Mouse (Mus musculus) limb, embryonic 10.5 days (tissue): ENCODE results near the gene Tsen34. TPM values are rescaled to one million over a fixed set of nuclear protein-coding genes. Genes with fewer than 3 reads are reported as not detected.
A peak's percentile ranks its signal among the peaks of the same experiment; 100 is the strongest.

Source experiments
- DNase-seq: peaks from one replicate; pipeline ENCODE4 v3.0.0-alpha.2; 2017; ENCODE audit warnings: low spot score
- H3K27ac ChIP-seq: fragments of 300-500 bp; sonication (generic); 2 replicates; pipeline ENCODE4 v1.5.1; 2016; ENCODE audit warnings: mild to moderate bottlenecking
- H3K27me3 ChIP-seq: fragments of 300-500 bp; sonication (generic); 2 replicates; pipeline ENCODE4 v1.6.1; 2016; ENCODE audit warnings: low read depth, mild to moderate bottlenecking; ENCODE audit not compliant: poor library complexity, severe bottlenecking
- H3K36me3 ChIP-seq: fragments of 300-500 bp; sonication (generic); 2 replicates; pipeline ENCODE4 v1.6.1; 2016; ENCODE audit warnings: mild to moderate bottlenecking, moderate library complexity
- H3K4me1 ChIP-seq: fragments of 300-500 bp; sonication (generic); 2 replicates; pipeline ENCODE4 v1.6.1; 2016
- H3K4me3 ChIP-seq: fragments of 300-500 bp; sonication (generic); 2 replicates; pipeline ENCODE4 v1.5.1; 2016; ENCODE audit warnings: mild to moderate bottlenecking, moderate library complexity
- H3K9me3 ChIP-seq: fragments of 300-500 bp; sonication (generic); replicated peaks from 2 replicates; pipeline ENCODE4 v1.6.1; 2016; ENCODE audit warnings: mild to moderate bottlenecking
- WGBS: fragments of 180-500 bp; shearing (Covaris S2); methylation state at CpG from one replicate; pipeline ENCODE4 v1.1.7; 2016; 5-methylcytosine and 5-hydroxymethylcytosine counted together
- polyA plus RNA-seq: library from polyadenylated mRNA; unstranded; fragments of >200 nt; fragmentation: Nextera tagmentation; extraction: Ambion mirVana; gene quantifications from 2 replicates; pipeline ENCODE4 v1.2.1, GENCODE M21; 2016

The Tsen34 gene
- polyA plus RNA-seq, 1 experiment from 2014 or later = 357 TPM

GRCm38 (mm10) chr7:3666921-3667391, 25.7 kb upstream of the Tsen34 start:
- Histone ChIP-seq H3K4me3 (0 out of 2 replicates have a peak overlapping the region, but pooled peaks have one; percentile 28), H3K27ac (no peak overlapping the region), H3K9me3 (no peaks in the 10 kb centered on the region), H3K36me3 (peaks cover 17% of the 10 kb centered on the region), H3K4me1 (peaks cover 24% of the 10 kb centered on the region), H3K27me3 (no peaks in the 10 kb centered on the region)
- no peak for DNase-seq
- WGBS = 16% methylated on average over 14 of the region's 14 CpGs

- no peak overlapping the region for H3K27ac ChIP-seq
- WGBS = 74% methylated on average over 10 of the region's 10 CpGs
- H3K9me3 ChIP-seq = no peaks in the 10 kb centered on the region
- H3K4me3 ChIP-seq = no peak overlapping the region
- H3K36me3 ChIP-seq = peaks cover 7% of the 10 kb centered on the region; the same call in 1 of the 2 replicates
- no peaks in the 10 kb centered on the region for H3K4me1 ChIP-seq
- peak; percentile 84 for DNase-seq
- H3K27me3 ChIP-seq = no peaks in the 10 kb centered on the region
Measured at GRCm38 (mm10) chr7:3674507-3675227, 18.0 kb upstream of the Tsen34 start.

GRCm38 (mm10) chr7:3675228-3675548, 17.5 kb upstream of the Tsen34 start:
- 68% methylated on average over 3 of the region's 3 CpGs for WGBS
- Histone ChIP-seq H3K27ac (no peak overlapping the region), H3K9me3 (no peaks in the 10 kb centered on the region), H3K4me3 (no peak overlapping the region), H3K4me1 (no peaks in the 10 kb centered on the region), H3K27me3 (no peaks in the 10 kb centered on the region), H3K36me3 (peaks cover 8% of the 10 kb centered on the region; the same call in 1 of the 2 replicates)
- no peak for DNase-seq

- H3K27ac ChIP-seq = no peak overlapping the region
- no peaks in the 10 kb centered on the region for H3K9me3 ChIP-seq
- no peaks in the 10 kb centered on the region for H3K4me1 ChIP-seq
- WGBS = 91% methylated on average over 12 of the region's 12 CpGs
- H3K4me3 ChIP-seq = no peak overlapping the region
- no peak for DNase-seq
- no peaks in the 10 kb centered on the region for H3K27me3 ChIP-seq
- peaks cover 15% of the 10 kb centered on the region for H3K36me3 ChIP-seq
Measured at GRCm38 (mm10) chr7:3676371-3676770, 16.3 kb upstream of the Tsen34 start.

GRCm38 (mm10) chr7:3677342-3677741, 15.3 kb upstream of the Tsen34 start, which contains the start of gene Tmc4:
Gene Tmc4, minus strand, starts transcription at chr7:3677553.
- 46% methylated on average over 9 of the region's 9 CpGs for WGBS
- no peak within 1 kb of the TSS for H3K4me3 ChIP-seq
- DNase-seq = no peak
- H3K36me3 ChIP-seq = peaks cover 19% of the 10 kb centered on the region
- H3K27me3 ChIP-seq = no peaks in the 10 kb centered on the region
- H3K9me3 ChIP-seq = no peaks in the 10 kb centered on the region
- no peak within 1 kb of the TSS for H3K27ac ChIP-seq
- H3K4me1 ChIP-seq = no peaks in the 10 kb centered on the region

- H3K4me3 ChIP-seq = no peak overlapping the region
- peaks cover 69% of the 10 kb centered on the region for H3K36me3 ChIP-seq
Measured at GRCm38 (mm10) chr7:3683908-3684550, 8.6 kb upstream of the Tsen34 start.

GRCm38 (mm10) chr7:3684698-3685097, 8.0 kb upstream of the Tsen34 start:
- Histone ChIP-seq H3K4me3 (no peak overlapping the region), H3K4me1 (no peaks in the 10 kb centered on the region), H3K27me3 (no peaks in the 10 kb centered on the region), H3K27ac (no peak overlapping the region), H3K9me3 (no peaks in the 10 kb centered on the region), H3K36me3 (peaks cover 67% of the 10 kb centered on the region)
- DNase-seq = no peak
- 94% methylated on average over 8 of the region's 8 CpGs for WGBS

More at GRCm38 (mm10) chr7:3683908-3684550, 8.6 kb upstream of the Tsen34 start:
- no peaks in the 10 kb centered on the region for H3K4me1 ChIP-seq
- H3K9me3 ChIP-seq = no peaks in the 10 kb centered on the region
- no peak overlapping the region for H3K27ac ChIP-seq
- no peak for DNase-seq
- no peaks in the 10 kb centered on the region for H3K27me3 ChIP-seq
- WGBS = 89% methylated on average over 10 of the region's 10 CpGs

- H3K27ac ChIP-seq = no peak overlapping the region
- no peaks in the 10 kb centered on the region for H3K9me3 ChIP-seq
- DNase-seq = no peak
- H3K4me3 ChIP-seq = no peak overlapping the region
- peaks cover 70% of the 10 kb centered on the region for H3K36me3 ChIP-seq
- WGBS = 79% methylated on average over 31 of the region's 31 CpGs
- H3K4me1 ChIP-seq = no peaks in the 10 kb centered on the region
- H3K27me3 ChIP-seq = no peaks in the 10 kb centered on the region
Measured at GRCm38 (mm10) chr7:3685400-3686187, 7.1 kb upstream of the Tsen34 start.

GRCm38 (mm10) chr7:3691919-3692318, 744 bp upstream of the Tsen34 start:
- 46% methylated on average over 3 of the region's 3 CpGs for WGBS
- Histone ChIP-seq H3K27me3 (no peaks in the 10 kb centered on the region), H3K4me3 (peak overlapping the region; percentile 80), H3K36me3 (peaks cover 50% of the 10 kb centered on the region), H3K9me3 (no peaks in the 10 kb centered on the region), H3K27ac (peak overlapping the region; percentile 94; the same call in 1 of the 2 replicates), H3K4me1 (peaks cover 17% of the 10 kb centered on the region)
- no peak for DNase-seq

- peak within 1 kb of the TSS; percentile 80 for H3K4me3 ChIP-seq
- H3K9me3 ChIP-seq = no peaks in the 10 kb centered on the region
- peak; percentile 94 for DNase-seq
- H3K27ac ChIP-seq = peak within 1 kb of the TSS; percentile 94
- WGBS = under 1% methylated on average over 55 of the region's 55 CpGs
- no peaks in the 10 kb centered on the region for H3K27me3 ChIP-seq
- peaks cover 17% of the 10 kb centered on the region for H3K4me1 ChIP-seq
- peaks cover 51% of the 10 kb centered on the region for H3K36me3 ChIP-seq
Measured at GRCm38 (mm10) chr7:3692987-3693808, 535 bp downstream of the Tsen34 start, which contains the start of gene Mboat7. Gene Mboat7, minus strand, starts transcription at chr7:3693523.

GRCm38 (mm10) chr7:3693809-3694075, 1.1 kb downstream of the Tsen34 start:
- peaks cover 51% of the 10 kb centered on the region for H3K36me3 ChIP-seq
- peak overlapping the region; percentile 94 for H3K27ac ChIP-seq
- no peaks in the 10 kb centered on the region for H3K9me3 ChIP-seq
- no peak for DNase-seq
- peak overlapping the region; percentile 80 for H3K4me3 ChIP-seq
- WGBS = under 1% methylated on average over 18 of the region's 18 CpGs
- H3K4me1 ChIP-seq = peaks cover 17% of the 10 kb centered on the region
- no peaks in the 10 kb centered on the region for H3K27me3 ChIP-seq
